Mouse (Mus musculus) embryonic facial prominence, embryonic 10.5 days (tissue): ENCODE data around the gene Cadm1. TPM values are rescaled to one million over a fixed set of nuclear protein-coding genes. Genes with fewer than 3 reads are reported as not detected.

Source experiments
- DNase-seq: peaks from one replicate; pipeline ENCODE4 v3.0.0-alpha.2; 2017; ENCODE audit warnings: low spot score
- H3K27ac ChIP-seq: fragments of 300-500 bp; sonication (generic); replicated peaks from 2 replicates; pipeline ENCODE4 v1.5.1; 2016; ENCODE audit warnings: mild to moderate bottlenecking
- H3K27me3 ChIP-seq: fragments of 300-500 bp; sonication (generic); replicated peaks from 2 replicates; pipeline ENCODE4 v1.6.1; 2016; ENCODE audit warnings: low read depth, mild to moderate bottlenecking; ENCODE audit not compliant: poor library complexity, severe bottlenecking
- H3K36me3 ChIP-seq: fragments of 300-500 bp; sonication (generic); replicated peaks from 2 replicates; pipeline ENCODE4 v1.6.1; 2016; ENCODE audit warnings: mild to moderate bottlenecking, moderate library complexity
- H3K4me1 ChIP-seq: fragments of 300-500 bp; sonication (generic); 2 replicates; pipeline ENCODE4 v1.6.1; 2016
- H3K4me3 ChIP-seq: fragments of 300-500 bp; sonication (generic); 2 replicates; pipeline ENCODE4 v1.5.1; 2016; ENCODE audit warnings: mild to moderate bottlenecking, moderate library complexity
- H3K9me3 ChIP-seq: fragments of 300-500 bp; sonication (generic); 2 replicates; pipeline ENCODE4 v1.6.1; 2016; ENCODE audit warnings: mild to moderate bottlenecking
- WGBS: fragments of 180-500 bp; shearing (Covaris S2); methylation state at CpG from one replicate; pipeline ENCODE4 v1.1.7; 2016; 5-methylcytosine and 5-hydroxymethylcytosine counted together
- polyA plus RNA-seq: library from polyadenylated mRNA; unstranded; fragments of >200 nt; fragmentation: Nextera tagmentation; extraction: Ambion mirVana; gene quantifications from 2 replicates; pipeline ENCODE4 v1.2.1, GENCODE M21; 2016

The Cadm1 gene
- polyA plus RNA-seq: 119 and 120 TPM in 2 replicates

GRCm38 (mm10) chr9:47529602-47530450 is at the start of gene Cadm1:
Gene Cadm1 (plus strand): TSS chr9:47530173.
- H3K27ac ChIP-seq: peak within 1 kb of the TSS; percentile 93
- peaks cover 40% of the 10 kb centered on the region for H3K4me1 ChIP-seq
- WGBS: under 1% methylated on average over 72 of the region's 72 CpGs
- no peaks in the 10 kb centered on the region for H3K9me3 ChIP-seq
- no peaks in the 10 kb centered on the region for H3K36me3 ChIP-seq
- H3K4me3 ChIP-seq: peak within 1 kb of the TSS; percentile 89
- DNase-seq: peak; percentile 99
- peaks cover 19% of the 10 kb centered on the region for H3K27me3 ChIP-seq

GRCm38 (mm10) chr9:47484506-47484905 is 45.5 kb upstream of the Cadm1 start:
- no peak overlapping the region for H3K4me3 ChIP-seq
- no peak for DNase-seq
- H3K27ac ChIP-seq: no peak overlapping the region
- no peaks in the 10 kb centered on the region for H3K9me3 ChIP-seq
- WGBS: 84% methylated on average over 5 of the region's 5 CpGs
- peaks cover 2% of the 10 kb centered on the region; the same call in 1 of the 2 replicates for H3K27me3 ChIP-seq
- H3K4me1 ChIP-seq: peaks cover 16% of the 10 kb centered on the region
- H3K36me3 ChIP-seq: no peaks in the 10 kb centered on the region

- no peak overlapping the region for H3K4me3 ChIP-seq
- WGBS: 69% methylated on average over 4 of the region's 4 CpGs
- H3K4me1 ChIP-seq: peaks cover 16% of the 10 kb centered on the region
- H3K27me3 ChIP-seq: 0 out of 2 replicates have a peak, but pooled peaks cover 2% of the 10 kb centered on the region
- no peak for DNase-seq
- no peaks in the 10 kb centered on the region for H3K36me3 ChIP-seq
- H3K27ac ChIP-seq: no peak overlapping the region
- no peaks in the 10 kb centered on the region for H3K9me3 ChIP-seq
Observed at GRCm38 (mm10) chr9:47485186-47485585, 44.8 kb upstream of the Cadm1 start.

DNA sequence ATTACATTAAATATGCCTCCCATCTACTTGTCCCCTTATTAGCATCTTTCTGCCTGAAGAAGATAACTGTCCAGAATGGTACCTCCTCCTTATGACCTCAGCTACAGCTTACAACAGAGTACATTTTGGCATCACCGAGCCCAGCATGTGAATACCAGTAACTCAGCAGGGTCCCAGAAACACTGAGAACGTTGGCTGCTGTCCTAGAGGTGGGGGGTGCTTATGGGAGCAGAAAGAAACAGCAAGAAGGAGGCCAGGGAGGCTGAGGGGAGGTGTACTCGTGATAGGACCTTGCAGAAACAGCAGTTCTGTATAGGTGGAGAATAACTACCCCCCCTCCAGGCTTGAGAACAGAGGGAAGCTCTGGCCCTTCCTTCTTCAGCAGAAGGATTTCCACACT is 30.2 kb upstream of the Cadm1 start:
- WGBS: 32% methylated on average over 3 of the region's 3 CpGs
- H3K27ac ChIP-seq: no peak overlapping the region
- H3K36me3 ChIP-seq: no peaks in the 10 kb centered on the region
- H3K4me3 ChIP-seq: no peak overlapping the region
- H3K4me1 ChIP-seq: no peaks in the 10 kb centered on the region
- H3K27me3 ChIP-seq: no peaks in the 10 kb centered on the region
- no peak for DNase-seq
- H3K9me3 ChIP-seq: no peaks in the 10 kb centered on the region

- H3K27ac ChIP-seq: no peak overlapping the region
- H3K36me3 ChIP-seq: no peaks in the 10 kb centered on the region
- WGBS: 76% methylated on average over 13 of the region's 13 CpGs
- no peak overlapping the region for H3K4me3 ChIP-seq
- no peaks in the 10 kb centered on the region for H3K27me3 ChIP-seq
- peaks cover 15% of the 10 kb centered on the region; the same call in 1 of the 2 replicates for H3K4me1 ChIP-seq
- no peak for DNase-seq
- no peaks in the 10 kb centered on the region for H3K9me3 ChIP-seq
Observed at GRCm38 (mm10) chr9:47505956-47506355, 24.0 kb upstream of the Cadm1 start.

- Histone ChIP-seq H3K27me3 (no peaks in the 10 kb centered on the region), H3K4me1 (peaks cover 15% of the 10 kb centered on the region; the same call in 1 of the 2 replicates), H3K36me3 (no peaks in the 10 kb centered on the region), H3K9me3 (no peaks in the 10 kb centered on the region), H3K27ac (no peak overlapping the region), H3K4me3 (no peak overlapping the region)
- DNase-seq: no peak
- 92% methylated on average over 17 of the region's 17 CpGs for WGBS
Observed at GRCm38 (mm10) chr9:47506876-47507275, 23.1 kb upstream of the Cadm1 start.

GRCm38 (mm10) chr9:47508109-47508508 is 21.9 kb upstream of the Cadm1 start:
- WGBS: 61% methylated on average over 3 of the region's 3 CpGs
- H3K4me3 ChIP-seq: no peak overlapping the region

DNA sequence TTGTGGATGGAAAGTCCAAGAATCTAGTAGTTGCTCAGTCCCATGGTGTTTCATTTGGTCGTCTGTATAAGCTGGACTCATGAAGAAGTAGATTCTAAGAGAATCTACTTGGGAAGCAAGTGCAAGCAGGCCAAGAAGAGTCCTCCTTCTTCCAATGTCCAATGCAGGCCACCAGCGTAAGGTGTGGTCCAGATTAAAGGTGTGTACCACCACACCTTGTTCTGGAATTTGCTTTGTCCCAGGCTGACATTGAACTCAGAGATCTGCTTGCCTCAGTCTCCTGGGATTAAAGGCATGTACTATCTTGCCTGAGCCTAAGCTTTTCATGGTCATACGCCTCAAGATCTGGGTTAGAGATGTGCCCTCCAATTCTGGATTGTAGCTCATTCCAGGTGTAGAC is 17.5 kb upstream of the Cadm1 start:
- H3K27me3 ChIP-seq: peaks cover 8% of the 10 kb centered on the region
- DNase-seq: no peak
- no peaks in the 10 kb centered on the region for H3K9me3 ChIP-seq
- 88% methylated on average over 3 of the region's 3 CpGs for whole genome bisulfite sequencing
- peaks cover 8% of the 10 kb centered on the region; the same call in 1 of the 2 replicates for H3K4me1 ChIP-seq
- H3K36me3 ChIP-seq: no peaks in the 10 kb centered on the region
- no peak overlapping the region for H3K27ac ChIP-seq
- no peak overlapping the region for H3K4me3 ChIP-seq

More at GRCm38 (mm10) chr9:47508109-47508508, 21.9 kb upstream of the Cadm1 start:
- H3K4me1 ChIP-seq: peaks cover 15% of the 10 kb centered on the region; the same call in 1 of the 2 replicates
- no peak for DNase-seq
- H3K9me3 ChIP-seq: no peaks in the 10 kb centered on the region
- H3K27me3 ChIP-seq: no peaks in the 10 kb centered on the region
- H3K27ac ChIP-seq: no peak overlapping the region
- H3K36me3 ChIP-seq: no peaks in the 10 kb centered on the region

GRCm38 (mm10) chr9:47514318-47514717 is 15.7 kb upstream of the Cadm1 start:
- Histone ChIP-seq H3K4me3 (no peak overlapping the region), H3K27ac (no peak overlapping the region), H3K9me3 (no peaks in the 10 kb centered on the region), H3K27me3 (peaks cover 8% of the 10 kb centered on the region), H3K36me3 (no peaks in the 10 kb centered on the region), H3K4me1 (0 out of 2 replicates have a peak, but pooled peaks cover 2% of the 10 kb centered on the region)
- WGBS: 18% methylated on average over 8 of the region's 8 CpGs
- no peak for DNase-seq

GRCm38 (mm10) chr9:47516238-47516637 is 13.7 kb upstream of the Cadm1 start:
- no peaks in the 10 kb centered on the region for H3K36me3 ChIP-seq
- no peak for DNase-seq
- WGBS: 64% methylated on average over 4 of the region's 4 CpGs
- no peaks in the 10 kb centered on the region for H3K9me3 ChIP-seq
- no peak overlapping the region for H3K27ac ChIP-seq
- 0 out of 2 replicates have a peak, but pooled peaks cover 2% of the 10 kb centered on the region for H3K4me1 ChIP-seq
- H3K4me3 ChIP-seq: no peak overlapping the region
- H3K27me3 ChIP-seq: peaks cover 8% of the 10 kb centered on the region

DNA sequence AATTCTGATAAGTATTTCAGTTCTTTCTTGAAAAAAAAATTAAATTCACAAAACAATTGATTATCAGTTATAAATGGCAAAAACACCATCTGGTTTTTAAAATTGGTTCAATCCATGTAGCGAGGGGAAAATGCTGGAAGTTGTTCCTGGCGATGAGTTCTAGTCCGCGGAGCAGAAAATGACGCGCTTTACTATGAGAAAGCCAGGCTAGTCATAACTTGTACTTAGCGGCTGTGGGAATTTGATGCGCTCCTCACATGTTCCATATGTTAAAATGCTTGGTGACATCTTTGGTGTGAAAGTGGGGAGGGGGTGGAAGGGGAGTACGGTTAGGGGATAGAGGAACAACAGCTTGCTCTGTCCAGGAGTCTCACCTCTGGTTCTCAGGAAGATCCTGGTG is 2.7 kb upstream of the Cadm1 start:
- WGBS: 94% methylated on average over 9 of the region's 9 CpGs

GRCm38 (mm10) chr9:47527741-47528140 is 2.2 kb upstream of the Cadm1 start:
- no peak for DNase-seq
- H3K4me3 ChIP-seq: no peak overlapping the region
- WGBS: 80% methylated on average over 5 of the region's 5 CpGs
- H3K4me1 ChIP-seq: peaks cover 27% of the 10 kb centered on the region
- H3K27ac ChIP-seq: no peak overlapping the region
- H3K27me3 ChIP-seq: peaks cover 12% of the 10 kb centered on the region
- no peaks in the 10 kb centered on the region for H3K9me3 ChIP-seq
- H3K36me3 ChIP-seq: no peaks in the 10 kb centered on the region

More for the DNA sequence above, 2.7 kb upstream of the Cadm1 start:
- Histone ChIP-seq H3K36me3 (no peaks in the 10 kb centered on the region), H3K27ac (no peak overlapping the region), H3K4me3 (no peak overlapping the region), H3K9me3 (no peaks in the 10 kb centered on the region), H3K4me1 (peaks cover 22% of the 10 kb centered on the region), H3K27me3 (peaks cover 12% of the 10 kb centered on the region)
- no peak for DNase-seq

- DNase-seq: no peak
- peak overlapping the region; percentile 93 for H3K27ac ChIP-seq
- 2% methylated on average over 11 of the region's 11 CpGs for WGBS
Observed at GRCm38 (mm10) chr9:47529182-47529581, 791 bp upstream of the Cadm1 start.

More at GRCm38 (mm10) chr9:47529182-47529581, 791 bp upstream of the Cadm1 start:
- Histone ChIP-seq H3K27me3 (peaks cover 19% of the 10 kb centered on the region), H3K4me1 (peaks cover 40% of the 10 kb centered on the region), H3K36me3 (no peaks in the 10 kb centered on the region), H3K4me3 (peak overlapping the region; percentile 89), H3K9me3 (no peaks in the 10 kb centered on the region)
